Mouse (Mus musculus): ENCODE measurements at regions not wholly inside any gene's neighbourhood (a gene's known extent, or its start where the extent isn't known, plus 50 kb on each side); places are given as distances from the start of the nearest gene placed in this dataset.

GRCm38 (mm10) chr5:126765037-126765707 lies 476.4 kb upstream of the Tmem132c start:
- peak; percentile 28; the same call in 1 of the 2 replicates for ATAC-seq (ENCODE audit: low read depth)

GRCm38 (mm10) chr5:126769031-126769430 lies 472.6 kb upstream of the Tmem132c start:
- no peak overlapping the region for H3K27ac ChIP-seq (ENCODE audit: low read depth, low read length)
- ATAC-seq (ENCODE audit: low read depth): no peak
- H3K9ac ChIP-seq (replicated peaks; ENCODE audit: low read depth, low read length): no peak overlapping the region
- 19% methylated on average over 11 of the region's 11 CpGs for WGBS
- H3K4me3 ChIP-seq (ENCODE audit: low read depth, low read length): peak overlapping the region; percentile 17; the same call in 1 of the 2 replicates
- H3K36me3 ChIP-seq (ENCODE audit: control insufficient read depth, insufficient read depth, low read length): no peaks in the 10 kb centered on the region
- H3K4me2 ChIP-seq (ENCODE audit: low read depth, low read length): peak overlapping the region; percentile 26; the same call in 1 of the 2 replicates
- H3K27me3 ChIP-seq (ENCODE audit: control insufficient read depth, insufficient read depth, low read length): no peaks in the 10 kb centered on the region
- H3K9me3 ChIP-seq (ENCODE audit: control insufficient read depth, low read length): no peaks in the 10 kb centered on the region
- no peaks in the 10 kb centered on the region for H3K4me1 ChIP-seq (ENCODE audit: control insufficient read depth, insufficient read depth, low read length)

More at GRCm38 (mm10) chr5:126765037-126765707, 476.4 kb upstream of the Tmem132c start:
- H3K9me3 ChIP-seq (ENCODE audit: control insufficient read depth, low read length): no peaks in the 10 kb centered on the region
- no peak overlapping the region for H3K27ac ChIP-seq (ENCODE audit: low read depth, low read length)
- H3K4me3 ChIP-seq (ENCODE audit: low read depth, low read length): no peak overlapping the region
- H3K4me2 ChIP-seq (ENCODE audit: low read depth, low read length): no peak overlapping the region
- no peaks in the 10 kb centered on the region for H3K27me3 ChIP-seq (ENCODE audit: control insufficient read depth, insufficient read depth, low read length)
- no peak overlapping the region for H3K9ac ChIP-seq (replicated peaks; ENCODE audit: low read depth, low read length)
- 6% methylated on average over 4 of the region's 4 CpGs for WGBS
- H3K36me3 ChIP-seq (ENCODE audit: control insufficient read depth, insufficient read depth, low read length): no peaks in the 10 kb centered on the region
- no peaks in the 10 kb centered on the region for H3K4me1 ChIP-seq (ENCODE audit: control insufficient read depth, insufficient read depth, low read length)

- 5% methylated on average over 29 of the region's 29 CpGs for WGBS
- no peaks in the 10 kb centered on the region for H3K36me3 ChIP-seq (ENCODE audit: control insufficient read depth, insufficient read depth, low read length)
- peak overlapping the region; percentile 52 for H3K4me2 ChIP-seq (ENCODE audit: low read depth, low read length)
- H3K27me3 ChIP-seq (ENCODE audit: control insufficient read depth, insufficient read depth, low read length): no peaks in the 10 kb centered on the region; the same call in 1 of the 2 replicates
- H3K4me3 ChIP-seq (ENCODE audit: low read depth, low read length): peak overlapping the region; percentile 22
- ATAC-seq (ENCODE audit: low read depth): no peak
- no peaks in the 10 kb centered on the region for H3K9me3 ChIP-seq (ENCODE audit: control insufficient read depth, low read length)
- H3K4me1 ChIP-seq (ENCODE audit: control insufficient read depth, insufficient read depth, low read length): 0 out of 2 replicates have a peak, but pooled peaks cover 2% of the 10 kb centered on the region
- H3K9ac ChIP-seq (replicated peaks; ENCODE audit: low read depth, low read length): no peak overlapping the region
- no peak overlapping the region for H3K27ac ChIP-seq (ENCODE audit: low read depth, low read length)
Observed at GRCm38 (mm10) chr5:126787706-126788610, 453.6 kb upstream of the Tmem132c start.

GRCm38 (mm10) chr5:126799698-126800279 lies 441.8 kb upstream of the Tmem132c start:
- Histone ChIP-seq H3K4me1 (ENCODE audit: control insufficient read depth, insufficient read depth, low read length) (no peaks in the 10 kb centered on the region), H3K9ac (replicated peaks; ENCODE audit: low read depth, low read length) (no peak overlapping the region), H3K4me2 (ENCODE audit: low read depth, low read length) (no peak overlapping the region), H3K9me3 (ENCODE audit: control insufficient read depth, low read length) (no peaks in the 10 kb centered on the region), H3K36me3 (ENCODE audit: control insufficient read depth, insufficient read depth, low read length) (no peaks in the 10 kb centered on the region), H3K4me3 (ENCODE audit: low read depth, low read length) (no peak overlapping the region), H3K27me3 (ENCODE audit: control insufficient read depth, insufficient read depth, low read length) (no peaks in the 10 kb centered on the region), H3K27ac (ENCODE audit: low read depth, low read length) (no peak overlapping the region)
- 93% methylated on average over 8 of the region's 8 CpGs for WGBS
- ATAC-seq (ENCODE audit: low read depth): no peak

- H3K4me1 ChIP-seq (ENCODE audit: control insufficient read depth, insufficient read depth, low read length): no peaks in the 10 kb centered on the region
- peaks cover 2% of the 10 kb centered on the region; the same call in 1 of the 2 replicates for H3K9me3 ChIP-seq (ENCODE audit: control insufficient read depth, low read length)
- no peak for ATAC-seq (ENCODE audit: low read depth)
Observed at GRCm38 (mm10) chr5:126806656-126807055, 435.0 kb upstream of the Tmem132c start.

GRCm38 (mm10) chr5:126816069-126816468 lies 425.5 kb upstream of the Tmem132c start:
- no peak overlapping the region for H3K4me3 ChIP-seq (ENCODE audit: low read depth, low read length)
- no peaks in the 10 kb centered on the region for H3K4me1 ChIP-seq (ENCODE audit: control insufficient read depth, insufficient read depth, low read length)
- H3K4me2 ChIP-seq (ENCODE audit: low read depth, low read length): no peak overlapping the region
- no peak overlapping the region for H3K27ac ChIP-seq (ENCODE audit: low read depth, low read length)
- H3K36me3 ChIP-seq (ENCODE audit: control insufficient read depth, insufficient read depth, low read length): no peaks in the 10 kb centered on the region
- no peak for ATAC-seq (ENCODE audit: low read depth)
- H3K27me3 ChIP-seq (ENCODE audit: control insufficient read depth, insufficient read depth, low read length): no peaks in the 10 kb centered on the region
- peaks cover 3% of the 10 kb centered on the region; the same call in 1 of the 2 replicates for H3K9me3 ChIP-seq (ENCODE audit: control insufficient read depth, low read length)
- no peak overlapping the region for H3K9ac ChIP-seq (replicated peaks; ENCODE audit: low read depth, low read length)

More at GRCm38 (mm10) chr5:126806656-126807055, 435.0 kb upstream of the Tmem132c start:
- H3K4me2 ChIP-seq (ENCODE audit: low read depth, low read length): no peak overlapping the region
- H3K36me3 ChIP-seq (ENCODE audit: control insufficient read depth, insufficient read depth, low read length): no peaks in the 10 kb centered on the region
- no peaks in the 10 kb centered on the region for H3K27me3 ChIP-seq (ENCODE audit: control insufficient read depth, insufficient read depth, low read length)
- no peak overlapping the region for H3K9ac ChIP-seq (replicated peaks; ENCODE audit: low read depth, low read length)
- no peak overlapping the region for H3K27ac ChIP-seq (ENCODE audit: low read depth, low read length)
- no peak overlapping the region for H3K4me3 ChIP-seq (ENCODE audit: low read depth, low read length)

- H3K4me1 ChIP-seq (ENCODE audit: control insufficient read depth, insufficient read depth, low read length): no peaks in the 10 kb centered on the region
- H3K4me2 ChIP-seq (ENCODE audit: low read depth, low read length): no peak overlapping the region
- H3K9ac ChIP-seq (replicated peaks; ENCODE audit: low read depth, low read length): no peak overlapping the region
- H3K9me3 ChIP-seq (ENCODE audit: control insufficient read depth, low read length): no peaks in the 10 kb centered on the region
- no peaks in the 10 kb centered on the region for H3K27me3 ChIP-seq (ENCODE audit: control insufficient read depth, insufficient read depth, low read length)
- H3K36me3 ChIP-seq (ENCODE audit: control insufficient read depth, insufficient read depth, low read length): no peaks in the 10 kb centered on the region
- ATAC-seq (ENCODE audit: low read depth): no peak
- H3K4me3 ChIP-seq (ENCODE audit: low read depth, low read length): no peak overlapping the region
- WGBS: 87% methylated on average over 3 of the region's 3 CpGs
- H3K27ac ChIP-seq (ENCODE audit: low read depth, low read length): no peak overlapping the region
Observed at GRCm38 (mm10) chr5:126835440-126835839, 406.2 kb upstream of the Tmem132c start.

GRCm38 (mm10) chr5:126842606-126843005 lies 399.0 kb upstream of the Tmem132c start:
- 76% methylated on average over 4 of the region's 4 CpGs for WGBS
- no peak for ATAC-seq (ENCODE audit: low read depth)
- Histone ChIP-seq H3K27me3 (ENCODE audit: control insufficient read depth, insufficient read depth, low read length) (no peaks in the 10 kb centered on the region), H3K4me1 (ENCODE audit: control insufficient read depth, insufficient read depth, low read length) (no peaks in the 10 kb centered on the region), H3K9me3 (ENCODE audit: control insufficient read depth, low read length) (no peaks in the 10 kb centered on the region), H3K9ac (replicated peaks; ENCODE audit: low read depth, low read length) (no peak overlapping the region), H3K4me2 (ENCODE audit: low read depth, low read length) (no peak overlapping the region), H3K36me3 (ENCODE audit: control insufficient read depth, insufficient read depth, low read length) (no peaks in the 10 kb centered on the region), H3K4me3 (ENCODE audit: low read depth, low read length) (no peak overlapping the region), H3K27ac (ENCODE audit: low read depth, low read length) (no peak overlapping the region)
